Mouse (Mus musculus) testis, postnatal 14 days (tissue): ENCODE measurements around the gene Pde3b.
A peak's percentile ranks its signal among the peaks of the same experiment; 100 is the strongest.
"Not testable (repeated sequence)": the region's sequence is repeated elsewhere in the genome, so short reads cannot be mapped to it uniquely, and the experiment has no call there.

Experiments used
- DNase-seq: peaks from one replicate; pipeline ENCODE4 v3.0.0; 2021; ENCODE audit warnings: low spot score

Gene Pde3b

DNA sequence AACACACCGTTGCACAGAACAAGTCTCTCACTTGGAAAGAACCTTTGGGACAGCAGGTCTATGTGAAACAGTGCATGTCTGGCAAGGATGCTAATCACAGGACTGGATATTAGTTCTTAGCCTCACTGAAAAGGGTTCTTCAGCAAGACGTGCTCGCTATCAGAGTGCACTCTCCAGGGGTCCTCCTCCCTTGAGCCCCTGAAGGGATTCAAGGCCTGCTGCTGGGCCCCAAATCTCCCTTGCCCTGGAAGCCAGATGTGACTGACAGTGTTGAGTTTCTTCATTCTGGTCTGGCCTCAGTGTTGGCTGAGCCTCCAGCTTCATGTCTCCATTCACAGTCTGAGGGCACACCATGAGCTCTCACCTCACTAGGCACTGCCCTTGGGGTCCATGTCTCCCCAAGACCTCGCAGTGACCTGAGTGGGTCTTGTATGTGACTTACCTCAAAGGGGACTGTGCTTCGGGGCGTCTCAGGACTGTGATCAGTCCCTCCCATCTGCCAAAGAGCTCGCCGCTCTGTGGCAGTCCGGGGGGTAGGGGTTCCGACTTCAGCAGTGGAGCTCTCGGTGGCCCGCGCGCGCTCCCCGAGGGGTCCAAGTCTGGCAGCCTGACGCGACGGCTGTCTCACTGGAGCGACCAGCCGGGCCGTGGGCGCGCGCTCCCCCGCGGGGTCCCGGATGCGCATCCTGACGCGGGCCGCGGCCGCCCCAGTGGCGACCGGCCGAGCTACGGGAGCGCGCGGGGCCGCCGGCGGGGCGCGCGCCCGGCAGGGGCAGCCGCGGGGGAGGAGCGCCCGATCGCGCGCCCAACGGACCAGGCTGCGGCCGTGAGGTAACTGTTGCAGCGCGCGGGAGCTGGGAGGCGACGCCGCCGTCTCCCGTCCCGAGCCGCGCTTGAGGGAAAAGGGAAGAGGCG, at the start of gene Pde3b:
Gene Pde3b (plus strand): TSS at position 861 of the 915 bp plus-strand sequence.
- peak; percentile 69 for DNase-seq

GRCm38 (mm10) chr7:114402130-114402529, 13.0 kb upstream of the Pde3b start:
- no peak for DNase-seq

DNA sequence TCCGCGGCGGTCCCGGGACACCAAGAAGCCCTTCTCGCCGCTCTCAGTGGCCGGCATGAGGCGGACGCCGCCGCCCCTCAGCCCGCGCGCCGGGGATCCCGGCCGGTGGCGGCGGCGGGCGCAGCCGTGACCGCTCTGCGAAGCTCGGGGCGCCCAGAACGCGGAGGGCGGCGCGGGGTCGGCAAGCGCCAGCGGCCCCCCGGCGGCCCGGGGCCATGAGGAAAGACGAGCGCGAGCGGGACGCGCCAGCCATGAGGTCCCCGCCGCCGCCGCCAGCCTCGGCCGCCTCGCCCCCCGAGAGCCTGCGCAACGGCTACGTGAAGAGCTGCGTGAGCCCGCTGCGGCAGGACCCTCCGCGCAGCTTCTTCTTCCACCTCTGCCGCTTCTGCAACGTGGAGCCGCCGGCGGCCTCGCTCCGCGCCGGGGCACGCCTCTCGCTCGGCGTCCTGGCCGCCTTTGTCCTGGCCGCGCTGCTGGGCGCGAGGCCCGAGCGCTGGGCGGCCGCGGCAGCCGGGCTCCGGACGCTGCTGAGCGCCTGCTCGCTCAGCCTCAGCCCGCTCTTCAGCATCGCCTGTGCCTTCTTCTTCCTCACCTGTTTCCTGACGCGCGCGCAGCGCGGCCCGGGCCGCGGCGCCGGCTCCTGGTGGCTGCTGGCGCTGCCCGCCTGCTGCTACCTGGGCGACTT, 397 bp downstream of the Pde3b start:
- peak; percentile 66 for DNase-seq

DNA sequence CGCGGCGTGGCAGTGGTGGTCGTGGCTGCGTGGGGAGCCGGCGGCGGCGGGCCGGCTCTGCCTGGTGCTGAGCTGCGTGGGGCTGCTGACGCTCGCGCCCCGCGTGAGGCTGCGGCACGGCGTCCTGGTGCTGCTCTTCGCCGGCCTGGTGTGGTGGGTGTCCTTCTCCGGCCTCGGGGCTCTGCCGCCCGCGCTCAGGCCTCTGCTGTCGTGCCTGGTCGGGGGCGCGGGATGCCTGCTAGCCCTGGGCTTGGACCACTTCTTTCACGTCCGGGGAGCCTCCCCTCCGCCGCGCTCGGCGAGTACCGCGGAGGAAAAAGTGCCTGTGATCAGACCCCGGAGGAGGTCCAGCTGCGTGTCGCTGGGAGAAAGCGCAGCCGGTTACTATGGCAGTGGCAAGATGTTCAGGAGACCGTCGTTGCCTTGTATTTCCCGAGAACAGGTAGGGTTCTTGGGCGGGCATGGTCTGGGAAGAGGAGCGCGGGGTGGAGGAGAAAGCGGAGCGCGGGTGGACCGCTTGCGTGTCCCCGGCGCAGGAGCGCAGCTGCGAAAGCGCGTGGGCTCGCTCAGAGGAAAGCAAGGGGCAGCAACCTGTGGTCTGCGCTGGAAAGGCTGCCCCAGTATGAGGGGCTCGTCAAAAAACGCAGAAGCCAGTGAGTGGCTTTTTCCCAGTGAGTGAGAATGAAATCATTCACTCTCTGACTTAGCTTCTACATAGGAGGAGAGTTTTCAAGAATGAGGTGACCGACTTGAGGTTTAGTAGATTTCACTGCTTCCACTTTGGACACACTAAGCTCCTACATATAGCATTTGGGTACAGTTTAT, 1.2 kb downstream of the Pde3b start:
- DNase-seq: peak; percentile 54

DNA sequence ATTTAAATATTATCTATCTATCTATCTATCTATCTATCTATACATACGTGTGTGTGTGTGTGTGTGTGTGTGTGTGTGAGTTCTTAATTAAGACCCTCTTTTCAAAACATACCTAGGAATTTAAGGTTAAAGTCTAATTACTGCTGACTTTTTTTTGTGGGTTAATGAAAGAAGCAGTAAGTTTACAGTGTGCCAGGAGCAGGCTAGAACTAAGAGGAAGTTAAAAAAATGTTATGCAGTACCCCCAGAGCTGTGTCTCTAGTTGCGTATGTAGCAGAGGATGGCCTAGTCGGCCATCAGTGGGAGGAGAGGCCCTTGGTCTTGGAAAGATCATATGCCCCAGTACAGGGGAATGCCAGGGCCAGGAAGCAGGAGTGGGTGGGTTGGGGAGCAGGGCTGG, 4.2 kb downstream of the Pde3b start:
- DNase-seq: not testable (repeated sequence)

DNA sequence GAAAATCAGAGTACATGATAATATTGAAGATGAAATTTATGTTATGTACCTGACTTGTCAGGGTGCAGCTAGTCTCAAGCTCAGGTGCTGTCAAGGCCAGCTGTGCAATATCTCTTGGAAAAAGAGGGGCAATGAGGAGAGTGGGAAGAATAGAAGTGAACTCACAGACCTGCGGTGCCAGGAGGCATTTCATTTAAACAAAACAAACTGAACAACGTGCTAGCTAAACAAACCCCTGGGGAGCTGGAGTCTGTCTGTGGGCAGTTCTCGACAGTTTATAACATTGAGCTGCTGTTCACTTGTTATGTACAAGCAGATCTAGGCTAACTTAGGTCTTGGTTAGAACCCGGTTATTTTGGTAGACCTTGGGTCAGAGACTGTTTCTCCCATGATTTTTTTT, 5.8 kb downstream of the Pde3b start:
- DNase-seq: no peak

DNA sequence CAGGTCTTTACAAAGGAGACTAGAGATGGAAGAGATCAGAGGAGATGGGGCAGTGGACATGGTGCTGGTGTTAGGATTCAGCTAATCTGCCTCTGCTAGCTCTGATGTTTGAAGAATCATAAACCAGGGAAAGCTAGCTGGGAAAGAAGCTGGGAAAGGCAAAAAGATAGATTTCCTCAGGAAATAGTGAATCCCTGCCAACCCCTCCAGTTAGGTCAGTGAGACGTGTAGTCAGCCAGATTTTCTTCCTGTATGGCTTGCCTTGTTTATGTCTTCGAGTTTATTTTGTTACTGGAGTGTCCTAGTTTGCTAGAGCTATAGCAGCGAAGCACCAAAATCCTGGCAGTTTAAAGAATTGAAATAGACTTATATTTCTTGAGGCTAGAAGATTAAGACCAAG, 7.1 kb downstream of the Pde3b start:
- DNase-seq: no peak

GRCm38 (mm10) chr7:114429768-114430167, 14.7 kb downstream of the Pde3b start:
- no peak for DNase-seq

GRCm38 (mm10) chr7:114431966-114432365, 16.9 kb downstream of the Pde3b start:
- DNase-seq: no peak

- DNase-seq: no peak
Measured at GRCm38 (mm10) chr7:114439726-114440125, 24.6 kb downstream of the Pde3b start.

GRCm38 (mm10) chr7:114440494-114440893, 25.4 kb downstream of the Pde3b start:
- no peak for DNase-seq

DNA sequence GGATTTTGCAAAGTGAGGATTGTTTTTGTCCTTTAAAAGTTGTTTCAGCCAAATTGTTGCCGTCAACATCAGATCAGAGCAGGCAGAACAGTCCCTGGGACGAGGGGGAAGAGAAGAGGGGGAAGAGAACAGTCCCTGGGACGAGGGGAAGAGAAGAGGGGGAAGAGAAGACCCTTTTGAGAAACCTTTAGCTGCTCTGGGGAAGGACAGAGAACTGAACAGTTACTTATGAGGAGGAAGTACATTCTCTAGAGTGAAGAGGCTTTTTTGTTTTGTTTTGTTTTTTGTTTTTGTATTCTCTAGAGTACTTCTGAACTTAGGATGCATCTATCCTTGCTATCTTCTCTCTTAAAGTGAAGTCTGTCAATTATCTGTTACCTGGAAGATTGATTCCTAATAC, 37.8 kb downstream of the Pde3b start:
- DNase-seq: no peak

DNA sequence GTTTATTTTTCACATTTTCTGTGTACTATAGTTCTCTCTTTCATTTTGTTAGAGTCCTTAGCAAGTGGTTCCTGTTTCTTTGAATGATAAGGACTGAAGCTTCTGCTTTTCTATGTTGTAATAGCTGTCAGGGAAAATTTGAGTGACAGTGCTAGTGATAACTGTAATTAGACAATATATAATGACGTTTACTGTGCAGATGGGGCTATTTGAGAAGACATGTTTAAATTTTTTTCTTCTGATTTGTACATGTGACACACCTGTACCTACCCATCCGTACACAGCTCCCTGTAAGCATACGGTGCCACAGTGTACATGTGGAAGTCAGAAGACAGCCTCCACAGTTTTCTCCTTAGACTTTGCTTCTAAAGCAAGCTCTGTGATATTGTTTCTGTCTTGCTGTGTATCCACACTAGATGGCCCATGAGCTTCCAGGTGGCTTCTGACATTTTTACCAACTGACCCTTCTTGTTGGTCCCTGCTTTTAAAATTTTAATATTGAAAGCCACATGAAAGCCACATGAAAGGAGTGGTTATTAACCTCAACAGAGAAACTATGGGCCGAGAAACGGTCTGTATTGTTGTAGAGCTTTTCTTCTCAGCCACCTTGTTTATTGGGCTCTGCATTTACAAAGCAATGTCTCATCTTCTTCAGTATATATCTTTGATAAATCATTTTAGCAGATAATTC, 38.4 kb downstream of the Pde3b start:
- DNase-seq: no peak

DNA sequence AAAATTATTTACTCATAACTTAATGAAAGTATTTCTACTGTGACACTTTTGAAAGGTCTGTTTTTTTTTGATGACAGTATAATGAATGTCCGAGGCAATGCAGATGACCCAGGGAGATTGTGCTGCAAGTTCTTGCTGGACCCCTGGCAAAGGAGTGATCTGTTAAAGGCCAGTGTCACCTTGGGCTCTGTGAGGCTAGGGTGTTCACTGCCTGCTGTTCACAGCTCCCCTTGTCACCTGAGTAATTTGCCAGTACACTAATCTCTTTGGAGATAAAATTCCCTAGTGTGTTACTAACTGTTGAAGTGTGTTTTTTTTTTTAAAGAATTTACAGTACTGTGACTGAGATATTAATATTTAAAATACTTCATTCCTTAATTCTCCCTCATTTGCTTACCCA, 39.8 kb downstream of the Pde3b start:
- no peak for DNase-seq

GRCm38 (mm10) chr7:114456904-114457303, 41.8 kb downstream of the Pde3b start:
- DNase-seq: no peak

DNA sequence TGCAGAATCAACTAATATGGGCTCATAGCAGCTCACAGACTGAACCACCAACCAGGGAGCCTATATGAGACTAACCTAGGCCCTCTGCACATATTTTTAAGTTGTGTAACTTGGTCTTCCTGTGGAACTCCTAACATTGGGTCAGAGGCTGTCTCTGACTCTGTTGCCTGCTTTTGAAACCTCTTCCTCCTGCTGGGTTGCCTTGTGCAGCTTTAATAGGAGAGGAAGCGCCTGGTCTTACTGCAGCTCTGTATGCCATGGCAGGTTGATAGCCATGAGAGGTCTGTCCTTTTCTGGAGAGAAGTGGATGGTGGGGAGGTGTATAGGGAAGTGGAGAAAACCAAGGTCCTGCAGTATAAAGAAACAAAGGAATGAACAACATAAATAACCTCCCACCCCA, 44.8 kb downstream of the Pde3b start:
- DNase-seq: no peak

DNA sequence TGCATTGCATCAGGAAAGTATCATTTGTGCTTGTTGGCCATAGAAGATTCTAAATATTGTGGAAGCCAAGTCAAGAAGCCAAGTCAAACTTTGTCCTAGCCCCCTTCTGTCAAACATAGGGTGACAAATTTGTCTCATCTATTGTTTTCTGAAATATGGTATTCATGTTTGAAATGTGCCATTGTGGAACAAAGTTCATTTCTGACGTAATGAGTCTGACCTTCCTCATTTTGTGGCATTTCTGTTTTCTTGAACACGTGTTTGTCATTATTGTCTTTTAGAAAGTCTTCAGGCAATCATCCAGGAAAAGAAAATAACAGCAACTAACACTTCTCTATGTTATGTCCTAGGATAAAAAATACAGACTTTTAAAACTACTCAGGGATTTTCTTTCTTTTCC, 46.6 kb downstream of the Pde3b start:
- DNase-seq: no peak

DNA sequence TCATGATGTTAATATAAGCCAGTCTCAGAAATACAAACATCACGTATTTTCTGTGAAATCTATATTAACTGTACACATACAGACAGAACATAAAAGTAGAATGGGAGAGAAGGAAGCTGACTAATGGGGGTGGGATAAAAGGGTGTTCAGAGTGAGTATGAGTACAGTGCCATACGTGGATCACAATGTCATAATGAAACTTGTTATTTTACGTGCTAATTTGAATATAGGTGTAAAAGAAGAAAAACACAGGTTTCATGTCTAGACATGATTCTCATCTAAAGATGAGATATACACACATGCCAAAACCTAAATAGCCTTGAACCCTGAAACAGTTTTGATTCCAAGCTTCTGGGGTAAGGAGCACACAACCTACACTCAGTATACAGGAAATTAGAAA, 51.3 kb downstream of the Pde3b start:
- DNase-seq: no peak

- DNase-seq: no peak
Measured at GRCm38 (mm10) chr7:114472471-114472870, 57.4 kb downstream of the Pde3b start.

GRCm38 (mm10) chr7:114474889-114475288, 59.8 kb downstream of the Pde3b start:
- no peak for DNase-seq

- DNase-seq: no peak
Measured at GRCm38 (mm10) chr7:114477884-114478283, 62.8 kb downstream of the Pde3b start.

DNA sequence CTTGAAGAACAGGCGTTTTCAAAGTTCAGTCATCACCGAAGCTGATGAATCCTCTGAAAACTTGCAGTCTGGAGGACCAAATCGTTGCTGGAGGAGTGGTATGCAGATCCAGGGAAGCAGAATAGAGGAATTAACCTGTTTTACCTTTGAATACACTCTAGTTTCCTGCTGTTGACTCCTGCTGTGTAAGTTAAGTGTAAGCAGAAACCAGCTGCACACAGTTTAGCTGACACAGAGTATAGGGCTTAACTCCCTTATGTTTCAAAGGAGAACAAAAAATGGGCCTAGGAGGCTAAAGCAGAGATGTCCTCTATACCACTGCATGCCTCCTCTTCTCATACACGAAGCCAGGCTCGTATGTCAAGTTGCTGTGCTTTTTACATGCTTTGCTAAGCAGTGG, 63.8 kb downstream of the Pde3b start:
- DNase-seq: no peak
